Mouse (Mus musculus) adrenal gland, adult 18-20 months (tissue): ENCODE data around the gene A230050P20Rik. TPM values are rescaled to one million over a fixed set of nuclear protein-coding genes. Genes with fewer than 3 reads are reported as not detected.

Experiments used
- DNase-seq, 2 experiments: peaks; one replicate each; pipeline ENCODE4 v3.0.0; 2021 to 2022; ENCODE audit warnings: low spot score in 2 of 2
- total RNA-seq, 2 experiments: library from RNA; stranded (reverse); gene quantifications; 1 replicate in 1 of 2; 2 replicates in 1 of 2; pipeline ENCODE4 v1.2.3; 2021

Gene A230050P20Rik
- total RNA-seq, 2 experiments from 2014 or later = 14.7 to 17.5 TPM

GRCm38 (mm10) chr9:20872991-20873390, 4.5 kb downstream of the A230050P20Rik start:
- DNase-seq = no peak

- no peak for DNase-seq
Measured at GRCm38 (mm10) chr9:20873521-20873920, 5.1 kb downstream of the A230050P20Rik start.

- DNase-seq = no peak
Measured at GRCm38 (mm10) chr9:20875021-20875790, 6.8 kb downstream of the A230050P20Rik start.

GRCm38 (mm10) chr9:20876318-20877117, 8.1 kb downstream of the A230050P20Rik start:
- DNase-seq = no peak

GRCm38 (mm10) chr9:20877118-20878040, 8.9 kb downstream of the A230050P20Rik start:
- DNase-seq = no peak

- peak; percentile 98 to 99 for DNase-seq
Measured at GRCm38 (mm10) chr9:20878041-20878709, 9.7 kb downstream of the A230050P20Rik start.

- DNase-seq = peak; percentile 45 to 47
Measured at GRCm38 (mm10) chr9:20878710-20879065, 10.2 kb downstream of the A230050P20Rik start.

GRCm38 (mm10) chr9:20879097-20879792, 10.8 kb downstream of the A230050P20Rik start, which contains the start of gene Angptl6:
Gene Angptl6, minus strand, starts transcription at chr9:20879727.
- no peak for DNase-seq

- no peak for DNase-seq
Measured at GRCm38 (mm10) chr9:20886563-20886962, 18.1 kb downstream of the A230050P20Rik start.

GRCm38 (mm10) chr9:20887191-20887590, 18.7 kb downstream of the A230050P20Rik start:
- DNase-seq = no peak

- DNase-seq = peak; percentile 89 to 91
Measured at GRCm38 (mm10) chr9:20887704-20888385, 19.4 kb downstream of the A230050P20Rik start, which contains the start of gene Ppan. Gene Ppan, plus strand, starts transcription at chr9:20888175.

GRCm38 (mm10) chr9:20888386-20888765, 19.9 kb downstream of the A230050P20Rik start:
- no peak for DNase-seq

- DNase-seq = no peak
Measured at GRCm38 (mm10) chr9:20889185-20890141, 21.0 kb downstream of the A230050P20Rik start.

GRCm38 (mm10) chr9:20890411-20890810, 22.0 kb downstream of the A230050P20Rik start:
- no peak for DNase-seq

- no peak for DNase-seq
Measured at GRCm38 (mm10) chr9:20891339-20892103, 23.1 kb downstream of the A230050P20Rik start.

GRCm38 (mm10) chr9:20892104-20892653, 23.7 kb downstream of the A230050P20Rik start:
- no peak for DNase-seq

- no peak for DNase-seq
Measured at GRCm38 (mm10) chr9:20893069-20893468, 24.6 kb downstream of the A230050P20Rik start.
